Mouse (Mus musculus) olfactory bulb, adult 2 months (tissue): ENCODE results near the gene Slc35f5. TPM values are rescaled to one million over a fixed set of nuclear protein-coding genes. Genes with fewer than 3 reads are reported as not detected.

ENCODE experiments used
- H3K27ac ChIP-seq: fragments of 200-500 bp; 2 replicates; pipeline ENCODE4 v1.5.1; 2012; ENCODE audit warnings: low read depth, low read length; ENCODE audit not compliant: insufficient read depth
- H3K4me1 ChIP-seq: fragments of 200-500 bp; 2 replicates; pipeline ENCODE4 v1.6.1; 2012; ENCODE audit warnings: low read length; ENCODE audit not compliant: control insufficient read depth, insufficient read depth
- H3K4me3 ChIP-seq: fragments of 200-500 bp; 2 replicates; pipeline ENCODE4 v1.5.1; 2012; ENCODE audit warnings: mild to moderate bottlenecking, low read depth, low read length, moderate library complexity; ENCODE audit not compliant: insufficient read depth
- CTCF ChIP-seq: fragments of 200-500 bp; IDR thresholded peaks from 2 replicates; pipeline ENCODE4 v1.5.1; 2012; ENCODE audit warnings: low read depth, mild to moderate bottlenecking, low read length, moderate library complexity; ENCODE audit not compliant: insufficient read depth
- POLR2A ChIP-seq: fragments of 200-500 bp; IDR thresholded peaks from 2 replicates; pipeline ENCODE4 v1.6.1; 2012; ENCODE audit warnings: mild to moderate bottlenecking, low read depth, low read length, moderate library complexity; ENCODE audit not compliant: insufficient read depth
- WGBS: fragments of 180-500 bp; shearing (Covaris S2); methylation state at CpG from one replicate; pipeline ENCODE4 v1.1.7; 2018; 5-methylcytosine and 5-hydroxymethylcytosine counted together
- polyA plus RNA-seq: library from polyadenylated mRNA; stranded (reverse); fragments of >200 nt; gene quantifications from 2 replicates; pipeline ENCODE4 v1.2.4, GENCODE M21; 2012; ENCODE audit warnings: low replicate concordance; ENCODE audit not compliant: missing spikeins, insufficient read depth, insufficient read length

Gene Slc35f5
- polyA plus RNA-seq, 1 experiment = not detected

DNA sequence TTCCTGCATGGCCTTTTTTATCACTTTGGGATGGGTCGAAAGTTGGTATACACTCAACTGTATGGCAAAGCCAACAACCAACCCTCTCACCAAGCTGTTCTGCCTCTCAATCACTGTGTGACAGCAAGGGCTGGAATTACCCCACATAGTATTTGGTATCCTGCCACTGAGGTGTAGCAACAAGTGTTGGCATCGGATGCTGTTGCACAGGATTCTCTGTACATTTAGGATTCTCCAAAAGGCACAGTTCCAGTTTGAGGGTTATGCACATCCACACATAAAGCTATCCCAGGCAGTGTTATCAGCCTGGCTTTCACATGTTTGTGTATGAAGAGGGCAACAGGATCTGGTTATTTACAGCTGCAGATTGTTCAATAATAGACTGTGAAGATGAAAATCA, 23.3 kb upstream of the Slc35f5 start:
- Histone ChIP-seq H3K4me3 (no peak overlapping the region), H3K27ac (no peak overlapping the region), H3K4me1 (no peaks in the 10 kb centered on the region)
- TF ChIP-seq CTCF = no peak
- no peak for TF ChIP-seq POLR2A
- 95% methylated on average over 2 of the region's 2 CpGs for WGBS

DNA sequence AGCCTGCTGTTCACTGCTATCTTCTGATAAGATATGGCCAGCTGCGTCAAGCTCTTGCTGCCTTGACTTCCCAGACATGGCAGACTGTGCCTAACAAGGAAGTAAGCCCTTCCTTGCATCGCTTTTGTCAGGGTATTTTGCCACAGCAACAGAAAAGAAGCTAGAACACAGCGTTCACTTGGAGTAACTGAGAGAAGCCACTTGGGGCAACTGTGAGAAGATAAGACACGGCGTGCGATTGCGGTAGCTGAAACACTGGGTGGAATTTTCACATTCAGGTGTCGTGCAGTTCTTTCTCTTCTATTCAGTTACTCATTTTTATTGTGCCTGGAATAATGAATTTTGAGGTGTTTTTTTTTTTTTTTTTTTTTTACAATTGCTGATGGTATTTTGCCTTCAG, 22.6 kb upstream of the Slc35f5 start:
- no peak overlapping the region for H3K4me3 ChIP-seq
- no peaks in the 10 kb centered on the region for H3K4me1 ChIP-seq
- TF ChIP-seq CTCF (no peak), POLR2A (no peak)
- H3K27ac ChIP-seq = no peak overlapping the region
- WGBS = 85% methylated on average over 8 of the region's 8 CpGs

DNA sequence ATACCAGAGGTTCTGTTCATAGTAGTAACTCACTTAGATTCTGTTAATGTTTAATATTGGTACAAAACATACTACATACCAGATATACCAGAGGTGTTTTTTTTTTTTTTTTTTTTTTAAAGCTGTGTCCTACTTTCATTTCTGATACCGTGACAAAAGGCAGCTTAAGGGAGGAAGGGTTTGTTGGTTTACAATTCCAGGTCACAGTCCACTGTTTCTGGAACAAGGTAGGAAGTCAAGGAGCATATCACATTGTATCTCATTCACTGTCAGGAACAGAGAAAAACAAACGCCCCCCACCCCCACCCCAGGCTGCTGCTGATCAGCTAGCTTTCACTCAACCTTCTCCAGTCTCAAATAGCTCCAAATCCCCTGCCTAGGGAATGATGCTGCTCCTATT, 21.1 kb upstream of the Slc35f5 start:
- 71% methylated on average over 2 of the region's 2 CpGs for WGBS
- no peak overlapping the region for H3K4me3 ChIP-seq
- TF ChIP-seq POLR2A (no peak), CTCF (no peak)
- no peak overlapping the region for H3K27ac ChIP-seq
- no peaks in the 10 kb centered on the region for H3K4me1 ChIP-seq

DNA sequence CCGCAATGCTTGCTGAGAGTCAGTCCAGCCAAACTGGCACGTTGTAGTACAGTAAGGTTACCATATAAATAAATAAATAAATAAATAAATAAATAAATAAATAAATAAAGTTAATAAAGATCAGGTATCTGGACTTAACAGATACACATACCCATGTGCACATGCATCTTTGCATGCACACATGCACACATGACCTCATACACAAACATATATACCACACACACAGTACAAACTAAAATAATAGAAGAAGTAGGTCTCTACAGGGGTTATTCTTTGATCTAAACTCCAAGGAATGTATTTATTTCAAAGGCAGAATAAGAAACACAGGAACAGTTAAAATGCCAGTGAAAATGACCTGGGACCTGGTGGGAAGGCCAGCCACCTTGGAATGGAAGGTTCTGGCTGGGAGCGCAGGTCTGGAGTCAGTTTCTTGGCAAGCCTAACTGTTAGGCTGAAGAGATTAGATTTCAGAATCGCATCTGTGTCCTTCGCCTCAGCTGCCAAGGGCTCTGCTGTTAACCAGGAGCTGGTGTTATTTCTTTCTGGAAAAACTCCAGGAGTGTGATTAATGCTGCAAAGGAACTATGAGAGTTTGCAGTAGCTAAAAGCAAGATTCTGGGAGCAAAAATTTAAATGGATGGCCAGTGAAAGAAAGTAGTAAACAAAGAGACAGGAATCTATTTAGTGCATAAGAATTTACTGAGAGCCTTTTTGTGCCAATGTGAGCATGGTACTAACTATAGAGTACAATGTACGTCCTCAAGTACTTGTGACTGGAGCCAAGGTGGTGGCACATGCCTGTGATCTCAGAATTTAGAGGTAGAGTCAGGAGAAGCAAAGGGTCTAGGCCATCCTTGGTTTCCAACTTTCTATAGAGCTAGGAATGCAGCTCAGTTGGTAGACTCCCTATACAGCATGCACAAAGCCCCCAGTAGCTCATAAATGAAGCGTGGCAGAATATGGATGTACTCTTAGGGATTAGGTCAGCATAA, 18.1 kb upstream of the Slc35f5 start:
- no peaks in the 10 kb centered on the region for H3K4me1 ChIP-seq
- no peak overlapping the region for H3K27ac ChIP-seq
- TF ChIP-seq CTCF = no peak
- TF ChIP-seq POLR2A = no peak
- WGBS = 59% methylated on average over 7 of the region's 7 CpGs
- H3K4me3 ChIP-seq = no peak overlapping the region

DNA sequence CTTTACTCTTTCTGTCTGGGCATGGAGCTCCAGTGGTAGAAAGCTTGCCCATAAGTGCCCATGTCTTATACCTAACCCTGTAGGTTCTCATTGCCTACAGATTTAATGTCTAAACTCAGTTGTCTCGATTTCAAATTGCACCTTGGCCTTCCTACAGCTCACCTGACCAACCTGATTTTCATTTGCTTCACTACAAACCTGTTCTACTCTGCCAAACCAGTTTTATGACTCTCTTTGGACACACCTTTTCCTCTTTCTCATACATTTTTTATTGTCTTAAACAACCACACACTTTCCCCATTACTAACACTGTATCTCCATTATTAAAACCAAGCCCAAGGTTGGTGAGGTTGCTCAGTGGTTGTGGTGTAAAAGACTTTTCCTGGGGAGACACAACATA, 10.5 kb upstream of the Slc35f5 start:
- H3K27ac ChIP-seq = no peak overlapping the region
- H3K4me1 ChIP-seq = no peaks in the 10 kb centered on the region
- H3K4me3 ChIP-seq = no peak overlapping the region
- WGBS = 61% methylated on average over 1 of the region's 1 CpGs
- no peak for TF ChIP-seq CTCF
- no peak for TF ChIP-seq POLR2A

DNA sequence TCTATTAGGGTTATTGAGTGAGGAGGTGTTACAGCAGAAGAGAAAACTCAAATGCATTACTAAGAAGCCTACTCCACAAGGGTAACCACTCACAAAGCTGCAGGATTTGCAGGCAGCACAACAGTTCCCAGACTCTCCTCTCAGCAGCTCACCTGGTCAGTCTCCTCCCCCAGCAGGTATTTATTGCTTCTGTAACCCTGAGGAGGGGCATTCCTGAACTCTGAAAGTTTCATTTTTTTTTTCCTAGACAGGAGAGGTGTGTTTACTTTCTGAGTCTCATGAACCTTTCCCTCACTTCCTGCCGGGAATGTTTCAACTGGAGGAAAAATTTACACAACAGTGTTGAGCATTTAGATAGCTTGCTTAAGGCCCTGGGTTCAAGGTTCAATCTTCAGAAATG, 10.0 kb upstream of the Slc35f5 start:
- Histone ChIP-seq H3K27ac (no peak overlapping the region), H3K4me1 (no peaks in the 10 kb centered on the region), H3K4me3 (no peak overlapping the region)
- WGBS = 89% methylated on average over 1 of the region's 1 CpGs
- TF ChIP-seq CTCF (no peak), POLR2A (no peak)

DNA sequence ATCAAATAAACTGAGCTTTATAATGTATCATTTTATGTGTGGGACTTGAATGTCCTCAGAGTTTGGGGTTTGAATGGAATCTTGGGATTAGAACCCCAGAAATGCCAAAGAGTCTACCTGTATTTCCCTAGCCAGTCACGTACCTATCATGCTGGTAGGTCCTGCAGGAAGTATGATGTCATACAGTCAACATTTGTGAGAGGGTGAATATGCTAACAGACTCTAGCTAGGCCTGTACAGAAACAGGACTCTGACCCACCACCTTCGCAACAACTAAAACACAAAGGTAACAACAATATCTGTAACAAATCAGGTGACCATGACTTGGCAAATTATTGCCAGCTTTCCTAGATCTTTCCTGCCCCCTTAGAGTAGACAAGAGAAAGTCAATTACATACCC, 8.8 kb upstream of the Slc35f5 start:
- no peak overlapping the region for H3K4me3 ChIP-seq
- H3K4me1 ChIP-seq = no peaks in the 10 kb centered on the region
- 94% methylated on average over 2 of the region's 2 CpGs for WGBS
- no peak for TF ChIP-seq POLR2A
- no peak for TF ChIP-seq CTCF
- no peak overlapping the region for H3K27ac ChIP-seq

DNA sequence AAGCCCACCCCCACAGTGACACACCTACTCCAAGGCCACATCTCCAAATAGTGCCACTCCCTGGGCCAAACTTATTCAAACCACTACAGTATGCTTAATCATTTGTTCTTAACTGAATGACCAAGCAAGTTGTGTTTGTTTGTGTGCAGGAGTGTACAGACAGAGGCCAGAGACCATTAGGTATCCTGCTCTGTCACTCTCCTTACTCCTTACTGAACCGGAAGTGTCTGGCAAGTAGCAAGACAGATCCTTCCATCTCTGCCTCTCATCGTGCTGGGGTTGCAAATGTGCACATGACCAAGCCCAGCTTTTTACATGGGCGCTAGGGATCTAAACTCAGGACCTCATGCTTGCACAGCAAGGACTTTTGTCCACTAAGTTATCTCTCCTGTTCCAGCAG, 1.1 kb upstream of the Slc35f5 start:
- TF ChIP-seq CTCF = no peak
- TF ChIP-seq POLR2A = no peak
- H3K4me1 ChIP-seq = no peaks in the 10 kb centered on the region
- no peak overlapping the region for H3K4me3 ChIP-seq
- 79% methylated on average over 3 of the region's 3 CpGs for WGBS
- no peak overlapping the region for H3K27ac ChIP-seq

DNA sequence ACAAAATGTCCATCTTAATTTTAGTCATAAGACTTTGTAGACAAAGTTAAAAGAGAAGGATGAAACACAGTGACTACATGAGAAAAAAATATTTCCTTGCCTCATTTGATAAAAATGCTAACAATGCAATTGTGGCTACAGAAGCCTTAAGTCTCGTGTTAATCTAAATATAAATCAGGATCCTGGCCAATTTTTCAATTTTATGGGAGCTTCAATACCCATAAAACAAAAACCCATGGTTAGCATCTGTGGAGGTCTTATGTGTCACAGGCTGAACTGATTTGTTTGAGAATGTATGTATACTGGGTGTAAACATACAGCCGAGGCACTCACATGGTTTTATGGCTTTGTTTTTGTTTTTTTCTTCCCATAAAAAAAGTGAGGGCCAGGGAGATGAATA, 674 bp upstream of the Slc35f5 start:
- TF ChIP-seq POLR2A = no peak
- no peak for TF ChIP-seq CTCF
- 11% methylated on average over 2 of the region's 2 CpGs for WGBS
- Histone ChIP-seq H3K27ac (0 out of 2 replicates have a peak overlapping the region, but pooled peaks have one; percentile 47), H3K4me3 (no peak overlapping the region), H3K4me1 (no peaks in the 10 kb centered on the region)
